Mouse (Mus musculus): ENCODE measurements at regions not wholly inside any gene's neighbourhood (a gene's known extent, or its start where the extent isn't known, plus 50 kb on each side); places are given as distances from the start of the nearest gene placed in this dataset.

DNA sequence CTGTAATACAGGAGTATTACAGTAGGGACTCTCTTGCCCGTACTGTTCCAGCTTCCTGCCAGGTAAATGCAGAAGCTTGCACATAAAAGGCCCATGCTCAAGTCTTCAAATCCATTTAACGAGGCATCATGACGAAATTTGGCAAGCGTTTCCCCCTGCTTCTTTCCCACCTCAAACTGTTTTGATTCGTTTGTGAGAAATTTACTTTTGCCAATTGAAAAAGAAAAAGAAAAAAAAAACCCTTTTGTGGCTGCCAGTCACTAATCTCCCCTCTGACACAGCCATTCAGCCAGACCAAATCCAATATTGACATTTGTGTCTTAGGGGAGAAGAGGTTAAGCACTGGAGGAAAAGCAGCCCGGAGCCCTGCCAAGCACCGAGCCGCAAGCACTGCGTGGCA is 110.0 kb downstream of the Id4 start:
- Histone ChIP-seq H3K27me3 (ENCODE audit: control insufficient read depth, insufficient read depth, low read length) (no peaks in the 10 kb centered on the region), H3K4me2 (replicated peaks; ENCODE audit: low read depth) (no peak overlapping the region), H3K27ac (replicated peaks) (no peak overlapping the region), H3K9ac (ENCODE audit: low read length) (no peak overlapping the region), H3K36me3 (ENCODE audit: control insufficient read depth, insufficient read depth, low read length) (no peaks in the 10 kb centered on the region), H3K4me1 (replicated peaks; ENCODE audit: control insufficient read depth, insufficient read depth) (no peaks in the 10 kb centered on the region), H3K4me3 (ENCODE audit: low read depth, low read length) (no peak overlapping the region), H3K9me3 (ENCODE audit: control insufficient read depth, low read length) (no peaks in the 10 kb centered on the region)
- DNase-seq (ENCODE audit: low spot score): no peak
- ATAC-seq (ENCODE audit: low FRiP score, low TSS enrichment): no peak
- TF ChIP-seq EP300 (optimal IDR thresholded peaks at IDR 0.05) (no peak), CTCF (IDR thresholded peaks at IDR 0.05; ENCODE audit: low read depth) (no peak)
- WGBS: 49% methylated on average over 9 of the region's 9 CpGs

DNA sequence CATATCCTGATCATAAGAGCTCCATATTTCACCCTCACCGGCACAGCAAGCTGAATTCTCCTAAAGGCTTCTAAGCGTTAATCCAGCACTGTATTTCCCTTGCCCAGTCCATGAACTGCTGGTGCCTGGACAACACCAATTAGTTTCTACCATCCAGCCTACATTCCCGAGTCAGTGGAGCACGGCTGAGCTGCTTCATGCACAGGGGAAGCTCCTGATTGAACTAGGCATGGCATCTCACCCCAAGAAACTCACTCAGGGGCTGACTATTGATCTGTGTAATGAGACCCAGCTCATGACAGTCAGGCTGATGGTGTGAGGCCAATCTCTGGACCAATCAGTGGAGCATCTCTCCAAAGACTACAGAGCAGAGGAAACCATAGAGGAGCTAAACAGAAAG is 115.4 kb downstream of the Id4 start:
- WGBS: 76% methylated on average over 4 of the region's 4 CpGs
- no peak for TF ChIP-seq EP300 (optimal IDR thresholded peaks at IDR 0.05)
- no peak for TF ChIP-seq CTCF (IDR thresholded peaks at IDR 0.05; ENCODE audit: low read depth)
- Histone ChIP-seq H3K4me2 (replicated peaks; ENCODE audit: low read depth) (no peak overlapping the region), H3K27ac (replicated peaks) (no peak overlapping the region), H3K4me1 (replicated peaks; ENCODE audit: control insufficient read depth, insufficient read depth) (no peaks in the 10 kb centered on the region), H3K4me3 (ENCODE audit: low read depth, low read length) (no peak overlapping the region), H3K9me3 (ENCODE audit: control insufficient read depth, low read length) (no peaks in the 10 kb centered on the region), H3K9ac (ENCODE audit: low read length) (no peak overlapping the region), H3K27me3 (ENCODE audit: control insufficient read depth, insufficient read depth, low read length) (no peaks in the 10 kb centered on the region), H3K36me3 (ENCODE audit: control insufficient read depth, insufficient read depth, low read length) (no peaks in the 10 kb centered on the region)
- ATAC-seq (ENCODE audit: low FRiP score, low TSS enrichment) (no peak), DNase-seq (ENCODE audit: low spot score) (no peak)

DNA sequence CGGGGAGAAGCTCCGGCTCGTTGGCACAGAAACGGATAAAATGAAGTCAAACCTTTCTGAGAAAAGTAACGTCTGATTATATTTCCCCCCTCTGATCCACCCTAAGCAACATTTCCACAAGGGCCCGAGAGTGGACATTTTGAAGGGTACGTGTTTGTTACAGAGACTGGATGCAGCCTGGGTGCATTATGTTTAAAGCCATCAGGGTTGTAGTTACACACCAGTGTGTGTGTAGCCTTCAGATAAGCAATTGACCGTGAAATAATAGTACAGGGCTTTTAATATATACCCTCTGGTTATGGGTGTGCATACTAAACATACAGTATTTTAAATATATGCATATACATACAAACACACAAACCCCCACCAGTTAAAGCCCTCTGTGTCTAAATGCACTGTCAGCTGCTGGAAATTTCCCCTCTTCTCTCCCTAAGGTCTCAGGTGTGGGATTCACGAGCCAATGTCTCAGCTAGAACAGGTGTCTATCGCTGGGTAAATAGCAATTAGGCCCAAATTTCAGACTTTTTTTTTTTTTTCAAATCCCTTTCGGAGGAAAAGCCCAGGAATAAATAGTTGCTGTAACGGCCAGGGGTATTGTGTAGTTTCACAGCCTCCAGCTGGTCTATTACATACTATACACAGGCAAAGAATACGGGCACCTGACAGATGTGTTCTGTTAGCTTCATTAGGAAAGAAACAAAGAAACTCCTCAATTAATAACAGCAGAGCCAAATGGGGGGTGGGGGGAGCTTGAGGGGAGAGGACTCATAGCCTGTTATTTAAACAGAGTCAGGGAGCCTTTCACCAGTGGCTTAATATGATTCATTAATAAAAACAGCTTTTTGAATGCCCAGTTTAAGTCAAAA is 122.8 kb downstream of the Id4 start:
- Histone ChIP-seq H3K4me3 (ENCODE audit: low read depth, low read length) (no peak overlapping the region), H3K27me3 (ENCODE audit: control insufficient read depth, insufficient read depth, low read length) (no peaks in the 10 kb centered on the region), H3K9me3 (ENCODE audit: control insufficient read depth, low read length) (no peaks in the 10 kb centered on the region), H3K36me3 (ENCODE audit: control insufficient read depth, insufficient read depth, low read length) (no peaks in the 10 kb centered on the region), H3K4me1 (replicated peaks; ENCODE audit: control insufficient read depth, insufficient read depth) (no peaks in the 10 kb centered on the region), H3K27ac (replicated peaks) (no peak overlapping the region), H3K9ac (ENCODE audit: low read length) (no peak overlapping the region), H3K4me2 (replicated peaks; ENCODE audit: low read depth) (no peak overlapping the region)
- WGBS: 59% methylated on average over 13 of the region's 13 CpGs
- no peak for DNase-seq (ENCODE audit: low spot score)
- no peak for ATAC-seq (ENCODE audit: low FRiP score, low TSS enrichment)
- TF ChIP-seq EP300 (optimal IDR thresholded peaks at IDR 0.05): no peak
- TF ChIP-seq CTCF (IDR thresholded peaks at IDR 0.05; ENCODE audit: low read depth): no peak

DNA sequence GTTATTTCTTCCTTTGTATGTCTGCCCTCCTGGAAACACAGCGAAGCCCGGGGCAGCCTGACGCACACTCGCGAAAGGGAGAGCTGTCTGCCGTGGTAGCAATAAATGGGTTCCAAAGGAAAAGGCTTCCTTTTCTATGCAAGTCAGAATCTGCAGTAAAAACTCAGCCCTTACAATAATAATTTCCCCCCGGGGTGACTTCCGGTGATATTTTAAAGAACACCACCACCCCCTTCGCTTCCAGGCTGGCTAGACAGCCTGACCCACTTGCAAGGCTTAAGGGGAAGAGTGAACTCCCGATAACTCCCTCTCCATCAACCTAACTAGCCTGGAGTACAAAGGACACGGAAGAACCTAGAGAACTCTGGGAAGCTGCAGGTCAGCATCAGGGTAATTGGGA is 123.9 kb downstream of the Id4 start:
- H3K27ac ChIP-seq (replicated peaks): no peak overlapping the region
- no peak for DNase-seq (ENCODE audit: low spot score)
- WGBS: 66% methylated on average over 11 of the region's 11 CpGs
- H3K9ac ChIP-seq (ENCODE audit: low read length): no peak overlapping the region
- TF ChIP-seq EP300 (optimal IDR thresholded peaks at IDR 0.05): no peak
- no peak for TF ChIP-seq CTCF (IDR thresholded peaks at IDR 0.05; ENCODE audit: low read depth)
- no peaks in the 10 kb centered on the region for H3K9me3 ChIP-seq (ENCODE audit: control insufficient read depth, low read length)
- no peaks in the 10 kb centered on the region for H3K27me3 ChIP-seq (ENCODE audit: control insufficient read depth, insufficient read depth, low read length)
- no peak overlapping the region for H3K4me3 ChIP-seq (ENCODE audit: low read depth, low read length)
- no peaks in the 10 kb centered on the region for H3K36me3 ChIP-seq (ENCODE audit: control insufficient read depth, insufficient read depth, low read length)
- ATAC-seq (ENCODE audit: low FRiP score, low TSS enrichment): no peak
- no peak overlapping the region for H3K4me2 ChIP-seq (replicated peaks; ENCODE audit: low read depth)
- H3K4me1 ChIP-seq (replicated peaks; ENCODE audit: control insufficient read depth, insufficient read depth): no peaks in the 10 kb centered on the region

DNA sequence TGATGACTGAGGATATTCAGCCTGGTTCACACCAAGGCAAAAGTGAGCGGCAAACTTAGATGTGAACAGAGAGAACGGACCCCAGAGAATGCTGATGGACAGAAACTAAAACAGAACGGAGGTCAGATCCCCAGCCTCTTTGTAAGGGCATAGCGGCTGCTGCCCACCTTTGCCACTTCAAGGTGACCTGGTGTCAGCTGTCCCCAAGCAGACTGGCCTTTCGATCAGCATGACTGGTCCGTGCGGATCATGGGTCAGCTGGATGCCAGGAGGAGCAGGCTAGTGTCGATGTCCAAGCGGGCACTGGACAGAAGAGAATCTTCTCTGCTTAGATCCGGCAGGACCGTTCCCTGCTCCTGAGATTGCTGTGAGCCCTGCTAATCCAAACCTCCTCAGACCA is 122.1 kb downstream of the Zfp169 start:
- Histone ChIP-seq H3K27ac (replicated peaks) (no peak overlapping the region), H3K9ac (ENCODE audit: low read length) (no peak overlapping the region), H3K9me3 (ENCODE audit: control insufficient read depth, low read length) (no peaks in the 10 kb centered on the region), H3K27me3 (ENCODE audit: control insufficient read depth, insufficient read depth, low read length) (no peaks in the 10 kb centered on the region), H3K36me3 (ENCODE audit: control insufficient read depth, insufficient read depth, low read length) (no peaks in the 10 kb centered on the region), H3K4me3 (ENCODE audit: low read depth, low read length) (no peak overlapping the region), H3K4me1 (replicated peaks; ENCODE audit: control insufficient read depth, insufficient read depth) (no peaks in the 10 kb centered on the region), H3K4me2 (replicated peaks; ENCODE audit: low read depth) (no peak overlapping the region)
- TF ChIP-seq CTCF (IDR thresholded peaks at IDR 0.05; ENCODE audit: low read depth): no peak
- TF ChIP-seq EP300 (optimal IDR thresholded peaks at IDR 0.05): no peak
- DNase-seq (ENCODE audit: low spot score): no peak
- no peak for ATAC-seq (ENCODE audit: low FRiP score, low TSS enrichment)
- WGBS: 89% methylated on average over 11 of the region's 11 CpGs

DNA sequence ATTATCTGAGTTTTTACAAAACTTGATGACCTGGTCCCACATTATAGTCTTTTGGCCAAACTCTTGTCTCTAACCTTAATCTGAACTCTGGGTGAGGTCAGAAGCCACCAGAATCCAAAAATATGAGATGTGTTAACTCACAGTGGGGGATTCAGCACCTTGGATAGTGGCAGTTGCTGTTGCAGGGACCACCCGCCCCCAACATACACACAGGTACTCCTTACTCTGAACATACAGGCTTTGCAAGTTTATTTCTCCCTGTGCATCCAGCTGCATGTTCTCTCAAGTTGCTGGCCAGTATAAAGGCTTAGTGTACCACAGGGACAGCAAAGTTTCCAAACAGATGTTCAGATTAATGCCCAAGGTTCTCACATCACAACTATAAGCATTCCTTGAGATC is 115.5 kb downstream of the Zfp169 start:
- no peak overlapping the region for H3K9ac ChIP-seq (ENCODE audit: low read length)
- H3K4me2 ChIP-seq (replicated peaks; ENCODE audit: low read depth): no peak overlapping the region
- no peaks in the 10 kb centered on the region for H3K27me3 ChIP-seq (ENCODE audit: control insufficient read depth, insufficient read depth, low read length)
- H3K4me1 ChIP-seq (replicated peaks; ENCODE audit: control insufficient read depth, insufficient read depth): no peaks in the 10 kb centered on the region
- no peak overlapping the region for H3K4me3 ChIP-seq (ENCODE audit: low read depth, low read length)
- WGBS: 0% methylated on average over 1 of the region's 1 CpGs
- ATAC-seq (ENCODE audit: low FRiP score, low TSS enrichment) (no peak), DNase-seq (ENCODE audit: low spot score) (no peak)
- H3K27ac ChIP-seq (replicated peaks): no peak overlapping the region
- H3K36me3 ChIP-seq (ENCODE audit: control insufficient read depth, insufficient read depth, low read length): no peaks in the 10 kb centered on the region
- no peak for TF ChIP-seq EP300 (optimal IDR thresholded peaks at IDR 0.05)
- no peaks in the 10 kb centered on the region for H3K9me3 ChIP-seq (ENCODE audit: control insufficient read depth, low read length)
